In genomic region chr3:65635983-65636382, GRCm38 (mm10) we compare ENCODE assay signal across 13 mouse cellular contexts. TPM values are rescaled to one million over a fixed set of nuclear protein-coding genes. Genes with fewer than 3 reads are reported as not detected.
DNase-seq lines count a peak whose midpoint lies in the region; ATAC-seq lines count a peak whose summit lies in the region.
"Had no signal": no experiment of that assay in that cellular context is flagged by ENCODE, and none has a peak within 500 bp of the region (broad histone marks: within the 10 kb centered on the region; RNA-seq: fewer than 3 reads in every experiment).

No protein-coding gene starts in this region.

- 26% methylated on average over 9 of the region's 9 CpGs for WGBS in kidney, embryonic 15.5 days

- H3K27me3 ChIP-seq in kidney, embryonic 15.5 days, result no peaks in the 10 kb centered on the region
- H3K27me3 ChIP-seq: forebrain, embryonic 12.5 days had no signal

- peaks cover 25% of the 10 kb centered on the region for H3K4me1 ChIP-seq in kidney, embryonic 15.5 days
- H3K4me1 ChIP-seq: forebrain, embryonic 12.5 days had no signal

- peak overlapping the region; percentile 23; the same call in 1 of the 2 replicates for H3K4me2 ChIP-seq in kidney, embryonic 15.5 days
- H3K4me2 ChIP-seq: forebrain, embryonic 12.5 days had no signal

- no peaks in the 10 kb centered on the region for H3K36me3 ChIP-seq in kidney, embryonic 15.5 days
- H3K36me3 ChIP-seq: forebrain, embryonic 12.5 days had no signal

- no peaks in the 10 kb centered on the region for H3K9me3 ChIP-seq in kidney, embryonic 15.5 days (replicated peaks)
- H3K9me3 ChIP-seq: forebrain, embryonic 12.5 days had no signal

- no peak for DNase-seq in frontal cortex, postnatal 14 days (ENCODE audit: low spot score in 2 of 2)
- DNase-seq in kidney, adult 18-20 months, result no peak
- peak; percentile 49 for DNase-seq in 3134 (ENCODE audit: extremely low read depth, insufficient read length, low spot score)
- peak; percentile 28 for DNase-seq in adrenal gland, postnatal 14 days
- DNase-seq in lung, adult 18-20 months, result no peak
- DNase-seq in cerebellum, adult 9-11 months, result no peak
- DNase-seq: heart, adult 11 months; kidney, adult 8-10 months had no signal

- no peak overlapping the region for H3K9ac ChIP-seq in kidney, embryonic 15.5 days
- H3K9ac ChIP-seq: forebrain, embryonic 12.5 days had no signal

- no peak overlapping the region for H3K4me3 ChIP-seq in kidney, embryonic 15.5 days (replicated peaks)
- H3K4me3 ChIP-seq: forebrain, embryonic 12.5 days had no signal

- ATAC-seq in frontal cortex, adult (ENCODE audit: low TSS enrichment), result peak; percentile 97
- ATAC-seq in kidney, embryonic 15.5 days (replicated peaks; ENCODE audit: low FRiP score), result no peak

- no peak overlapping the region for H3K27ac ChIP-seq in kidney, embryonic 15.5 days
- H3K27ac ChIP-seq: forebrain, embryonic 12.5 days; macrophage had no signal

RNA-seq across cellular contexts. Expression of gene Lekr1, which starts 30.0 kb away (rescaled TPM):
- 7.8 and 8.3 TPM in 2 replicates for polyA plus RNA-seq in kidney, embryonic 15.5 days (2015; fragmentation: Nextera tagmentation; extraction: Ambion mirVana)
- 3.7 and 4.3 TPM in 2 replicates for total RNA-seq in adrenal gland, postnatal 14 days (2021)
- polyA plus RNA-seq: liver, adult 2 months had no signal

Comparison
In these comparisons a context has a peak if more than half of its experiments do, and no peak if none do; other contexts are left out.
1. DNase-seq: peak in 3134 (single experiment) and adrenal gland, postnatal 14 days (single experiment); none in frontal cortex, postnatal 14 days (0 of 2), kidney, adult 18-20 months (single experiment), lung, adult 18-20 months (0 of 2) and cerebellum, adult 9-11 months (single experiment).